Mouse (Mus musculus): ENCODE results near the gene Camta2. TPM values are rescaled to one million over a fixed set of nuclear protein-coding genes. Genes with fewer than 3 reads are reported as not detected.

The Camta2 gene
- total RNA-seq (2023): 100 to 1,000 TPM; 102 to 115 TPM

DNA sequence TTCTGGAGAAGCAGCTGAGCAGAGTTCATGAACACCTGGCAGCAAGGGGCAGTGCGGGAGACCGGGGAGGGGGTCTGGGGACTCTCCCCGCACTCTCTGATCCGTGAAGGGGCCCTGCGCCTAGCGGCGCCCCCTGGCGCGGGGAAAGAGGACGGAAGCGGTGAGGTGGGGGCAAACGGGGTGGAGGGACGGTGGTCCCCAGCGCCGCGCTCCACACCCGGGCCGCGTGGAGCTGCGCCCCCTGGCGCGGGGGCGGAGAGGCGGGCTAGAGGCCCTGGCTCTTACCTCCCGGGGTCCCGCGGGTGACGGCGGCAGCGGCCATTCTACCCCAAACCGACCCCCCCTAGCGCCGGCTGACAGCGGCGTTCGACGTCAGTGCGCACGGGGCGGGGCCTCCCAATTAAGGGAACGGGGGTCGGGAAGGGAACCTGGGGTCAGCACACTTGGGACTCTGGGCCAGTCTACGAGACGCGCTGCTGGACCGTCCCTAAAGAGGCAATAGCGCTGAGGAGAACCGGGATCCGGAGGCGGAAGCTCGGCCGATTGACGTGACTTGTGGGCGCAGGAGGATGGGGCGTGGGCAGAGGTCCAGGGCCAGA, at the start of gene Camta2:
Gene Camta2, minus strand, starts transcription at position 505 of the 599 bp plus-strand sequence.

DNA sequence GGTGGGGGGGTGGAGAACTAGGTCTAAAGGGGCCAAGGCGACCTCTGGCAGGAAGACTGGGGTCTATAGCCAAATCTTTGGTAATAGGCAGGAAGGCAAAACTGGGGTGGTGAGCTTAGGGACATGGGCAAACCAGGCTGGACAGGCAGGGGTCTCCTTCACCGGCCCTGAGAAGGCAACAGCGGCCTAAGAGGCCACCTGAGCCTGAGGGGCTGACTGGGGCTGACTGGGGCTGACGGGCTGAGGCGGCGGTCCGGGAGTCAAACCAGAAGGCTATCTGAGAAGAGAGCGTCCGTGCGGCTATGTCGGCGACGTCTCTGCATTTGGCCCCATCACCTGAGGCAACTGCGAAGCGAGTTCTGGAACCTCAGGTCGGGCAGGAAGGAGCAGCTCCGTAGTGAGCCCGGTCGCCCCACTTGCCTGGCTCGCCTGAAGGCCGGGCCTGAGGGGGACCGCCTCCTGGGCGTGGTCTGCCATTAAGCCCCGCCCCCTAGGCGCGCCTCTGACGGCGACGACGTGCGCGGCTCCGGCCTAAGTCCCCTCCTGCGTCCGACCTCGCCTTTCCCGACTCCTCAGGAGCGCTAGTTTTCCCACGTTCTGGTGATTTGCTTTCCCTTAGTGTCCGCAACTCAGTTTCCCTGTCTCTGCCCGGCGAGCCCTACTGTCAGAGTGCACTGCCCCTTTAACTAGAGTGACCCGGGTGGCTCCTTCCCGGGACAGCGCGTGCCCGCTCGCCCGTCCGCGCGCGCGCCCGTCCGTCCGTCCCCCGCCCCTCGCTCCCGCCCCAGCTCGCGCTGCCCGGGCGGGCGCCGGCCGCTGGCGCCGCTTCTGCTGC, 12.0 kb upstream of the Camta2 start, which contains the start of the genes Inca1 and Kif1c:
Gene Inca1, minus strand, starts transcription at position 434 of the 835 bp plus-strand sequence.
Gene Kif1c, plus strand, starts transcription at position 827 of the 835 bp plus-strand sequence.

DNA sequence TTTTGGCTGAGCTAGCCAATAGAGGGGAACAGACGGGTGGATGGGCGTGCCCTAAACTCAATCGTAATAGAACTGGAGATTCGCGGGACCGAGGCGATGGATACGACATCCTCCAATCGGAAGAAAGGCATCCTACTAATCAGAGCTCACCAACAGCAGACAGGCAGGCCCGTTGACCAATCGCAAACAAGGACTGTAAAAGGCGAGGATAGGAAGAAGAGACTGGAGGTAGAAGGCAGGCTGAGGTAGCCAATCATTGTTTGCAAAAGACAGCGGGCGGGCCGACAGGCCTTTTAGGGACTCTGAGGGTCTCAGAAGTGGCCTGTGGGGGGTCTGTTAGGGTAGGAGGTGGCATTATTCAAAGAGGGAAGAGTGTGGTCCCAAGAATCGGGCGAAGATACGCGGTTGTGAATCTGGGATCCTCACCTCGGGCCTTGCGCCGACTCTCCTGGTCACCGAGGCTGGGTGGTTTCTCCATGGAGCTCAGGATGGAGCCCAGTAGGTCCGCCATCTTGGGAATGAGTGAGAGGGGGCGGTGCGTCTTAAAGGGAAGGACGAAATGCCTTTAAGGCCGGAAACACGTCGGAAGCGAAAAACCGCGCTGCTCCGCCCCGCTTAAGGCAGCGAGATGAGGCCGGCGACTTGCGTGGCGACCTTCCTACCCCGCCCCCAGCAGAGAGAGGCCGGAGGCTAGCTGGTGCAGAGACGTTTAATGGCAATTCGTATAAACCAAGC, 19.0 kb downstream of the Camta2 start, which contains the start of gene Spag7:
Gene Spag7, minus strand, starts transcription at position 646 of the 735 bp plus-strand sequence.

DNA sequence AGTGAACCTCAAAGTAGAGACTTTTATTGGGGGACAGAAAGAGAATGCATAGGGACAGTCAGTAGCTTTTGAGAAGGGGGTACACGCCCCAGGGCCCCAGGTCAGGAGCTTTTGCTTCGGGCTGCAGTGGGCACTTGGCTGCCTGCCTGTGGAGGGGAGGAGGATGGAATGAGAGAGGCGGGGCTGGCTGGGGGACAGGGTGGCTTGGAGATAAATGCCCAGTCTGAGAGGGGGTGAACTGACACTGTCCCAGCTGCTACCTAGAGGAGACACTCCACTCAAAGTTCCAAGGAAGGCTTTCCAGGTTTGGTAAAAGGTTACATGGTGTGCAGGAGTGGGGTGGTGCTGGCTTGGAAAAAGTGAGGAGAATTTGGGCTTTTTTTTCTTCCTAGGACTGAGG, 30.9 kb downstream of the Camta2 start, which contains the start of gene Eno3:
Gene Eno3, plus strand, starts transcription at position 239 of the 400 bp plus-strand sequence.

DNA sequence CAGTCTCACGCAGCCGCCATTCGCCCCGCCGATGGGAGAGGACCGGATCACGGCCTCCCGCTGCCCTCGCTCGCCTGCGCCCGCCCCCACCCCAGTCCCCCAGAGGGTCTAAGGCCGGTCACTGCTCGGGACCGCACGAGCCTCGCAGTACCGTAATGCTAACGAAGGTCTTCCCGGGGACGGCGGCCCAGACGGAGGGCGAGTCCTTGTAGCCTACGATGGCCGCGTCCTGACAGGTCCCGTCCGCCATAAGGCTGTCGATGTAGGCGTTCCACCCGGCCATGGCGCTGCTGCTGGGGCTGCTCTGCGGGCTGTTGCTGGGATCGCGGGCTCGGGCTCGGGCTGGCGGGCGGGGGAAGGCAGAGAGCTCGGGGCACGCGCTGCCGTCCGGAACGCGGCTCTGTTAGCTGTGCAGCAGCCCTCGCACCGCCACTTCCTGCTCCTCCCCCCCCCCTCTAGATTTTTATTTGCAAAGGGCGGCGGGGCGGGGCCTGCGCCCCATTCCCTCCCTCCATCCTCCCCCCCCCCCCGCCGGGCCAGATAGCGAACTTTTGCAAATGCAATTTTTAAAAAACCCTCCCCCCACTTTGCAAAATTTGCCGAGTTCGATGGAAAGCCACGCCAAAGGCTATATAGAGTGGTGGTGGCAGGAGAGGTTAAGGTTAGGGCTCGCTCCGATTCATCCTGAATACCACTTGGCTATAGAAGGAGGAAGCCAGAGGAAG, 33.5 kb downstream of the Camta2 start, which contains the start of gene Pfn1:
Gene Pfn1, minus strand, starts transcription at position 447 of the 725 bp plus-strand sequence.

DNA sequence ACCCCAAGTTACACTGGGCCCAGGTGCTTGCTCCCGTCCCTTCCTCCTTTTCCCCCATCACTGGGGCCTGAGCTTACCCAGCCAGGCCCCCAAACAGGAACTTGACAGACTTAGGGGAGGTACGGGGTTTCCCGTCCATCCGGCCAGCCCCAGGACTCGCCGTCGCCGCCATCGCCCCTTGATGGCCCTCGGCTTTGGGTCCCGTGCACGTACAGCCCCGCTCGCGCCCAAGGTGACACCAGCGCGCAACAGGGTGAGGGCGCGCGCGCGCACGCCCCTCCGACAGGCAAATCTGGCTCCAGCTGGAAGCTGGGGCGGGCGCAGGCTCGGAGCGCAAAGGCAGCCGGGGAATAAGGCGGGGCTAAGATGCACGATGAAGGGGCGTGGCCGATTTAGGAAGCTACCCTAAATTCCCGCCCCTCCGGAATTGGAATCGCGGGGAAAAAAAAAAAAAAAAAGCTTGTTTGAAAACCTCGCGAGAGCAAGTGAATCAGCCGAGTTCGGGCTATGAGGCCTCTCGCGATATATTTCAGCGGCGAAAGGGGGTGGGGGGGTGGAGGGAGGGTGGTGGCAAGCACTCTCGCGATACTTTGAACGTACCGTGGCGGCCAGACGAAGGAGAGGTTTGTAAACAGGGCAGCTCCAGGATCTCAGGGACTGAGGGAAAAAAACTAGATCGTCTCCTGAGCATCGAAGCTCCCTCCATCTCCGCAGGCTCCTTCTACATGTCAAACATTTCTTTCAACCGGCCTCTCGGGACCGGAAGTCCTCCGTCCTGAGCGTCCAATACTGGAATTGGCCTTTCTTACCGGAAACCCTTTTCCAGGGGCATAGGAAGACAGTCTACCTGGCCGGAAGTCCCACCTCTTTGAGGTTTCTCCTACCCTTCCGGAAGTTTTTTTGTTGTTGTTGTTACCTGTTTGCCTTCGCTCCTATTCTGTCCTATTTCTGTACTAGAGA, 40.9 kb downstream of the Camta2 start, which contains the start of the genes Rnf167 and Slc25a11:
Gene Rnf167, plus strand, starts transcription at position 545 of the 960 bp plus-strand sequence.
Gene Slc25a11, minus strand, starts transcription at position 789 of the 960 bp plus-strand sequence.

DNA sequence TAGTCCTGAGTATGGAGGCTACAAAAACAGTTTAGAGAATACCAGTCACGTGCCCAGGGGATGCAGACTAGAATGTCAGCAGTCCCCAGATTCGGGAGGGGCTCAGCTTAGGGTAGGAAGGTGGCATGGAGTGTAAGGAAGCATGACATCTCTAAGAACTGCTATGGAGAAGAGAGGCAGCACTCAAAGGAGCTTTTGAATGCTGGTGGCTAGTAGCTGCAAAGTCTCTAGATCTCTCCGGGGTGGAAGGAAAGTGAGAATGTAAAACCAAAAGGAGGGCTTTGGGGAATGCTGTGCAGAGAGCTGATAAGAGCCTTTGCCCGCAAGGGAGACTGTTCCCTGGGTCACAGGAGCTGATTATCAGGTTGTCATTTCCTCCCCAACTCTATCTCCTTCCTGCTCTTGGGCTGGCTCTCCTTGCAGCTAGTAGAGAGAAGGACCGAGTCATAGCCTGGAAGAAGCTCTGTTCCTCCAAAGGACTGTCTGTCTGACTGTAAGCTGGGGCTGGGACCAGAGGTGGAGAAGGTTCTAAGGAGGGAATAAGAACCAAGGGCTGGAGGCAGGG, 49.1 kb downstream of the Camta2 start, which contains the start of gene Gp1ba:
Gene Gp1ba, plus strand, starts transcription at position 409 of the 565 bp plus-strand sequence.

Other genes starting within 250 kb of the Camta2 start
- 10 to 100 TPM; 39.5 to 44.4 TPM for gene Med11, start 236.2 kb downstream of the Camta2 start, total RNA-seq (2023)
- gene Zmynd15, start 228.7 kb downstream of the Camta2 start, total RNA-seq (2023): 1 to 10 TPM; 1.0 to 1.8 TPM
- 10 to 100 TPM; 51.6 to 62.4 TPM for gene Cxcl16, start 228.1 kb downstream of the Camta2 start, total RNA-seq (2023)
- gene Tm4sf5, start 182.9 kb downstream of the Camta2 start, total RNA-seq (2023): 1 to 10 TPM in 1 of 2 experiments, not detected in 1; 1.7 TPM
- not detected for gene Vmo1, start 173.5 kb downstream of the Camta2 start, total RNA-seq (2023)
- not detected for gene Gltpd2, start 168.9 kb downstream of the Camta2 start, total RNA-seq (2023)
- gene Psmb6, start 162.7 kb downstream of the Camta2 start, total RNA-seq (2023): 100 to 1,000 TPM; 118 to 124 TPM
- gene Gm40193, start 155.2 kb downstream of the Camta2 start, total RNA-seq (2023): not detected
- gene Pld2, start 148.0 kb downstream of the Camta2 start, total RNA-seq (2023): 10 to 100 TPM; 19.1 to 19.5 TPM
- gene Mink1, start 125.2 kb downstream of the Camta2 start, total RNA-seq (2023): 100 to 1,000 TPM; 215 to 216 TPM
- gene 4930544D05Rik, start 72.3 kb downstream of the Camta2 start, total RNA-seq (2023): not detected
- gene Chrne, start 68.9 kb downstream of the Camta2 start, total RNA-seq (2023): not detected
- not detected for gene Gp1ba, start 49.0 kb downstream of the Camta2 start, total RNA-seq (2023)
- gene Rnf167, start 40.9 kb downstream of the Camta2 start, total RNA-seq (2023): 10 to 100 TPM; 75.4 to 76.7 TPM
- 10 to 100 TPM; 75.2 to 82.1 TPM for gene Slc25a11, start 40.6 kb downstream of the Camta2 start, total RNA-seq (2023)
- 1,000 to 10,000 TPM; 1,347 to 1,617 TPM for gene Pfn1, start 33.5 kb downstream of the Camta2 start, total RNA-seq (2023)
- gene Eno3, start 30.9 kb downstream of the Camta2 start, total RNA-seq (2023): 100 to 1,000 TPM; 117 to 142 TPM
- gene Spag7, start 18.7 kb downstream of the Camta2 start, total RNA-seq (2023): 10 to 100 TPM; 34.8 to 45.8 TPM
- gene Inca1, start 12.1 kb upstream of the Camta2 start, total RNA-seq (2023): not detected
- 10 to 100 TPM; 45.8 to 47.4 TPM for gene Kif1c, start 12.4 kb upstream of the Camta2 start, total RNA-seq (2023)
- gene Zfp3, start 76.1 kb upstream of the Camta2 start, total RNA-seq (2023): 1 to 10 TPM; 1.1 to 2.1 TPM
- 1 to 10 TPM; 4.6 to 5.6 TPM for gene Scimp, start 124.5 kb upstream of the Camta2 start, total RNA-seq (2023)
- 10 to 100 TPM; 32.1 to 34.3 TPM for gene Rabep1, start 156.7 kb upstream of the Camta2 start, total RNA-seq (2023)